Mouse (Mus musculus): Measurements from ENCODE around the gene Gm10644.

GRCm38 (mm10) chr8:83908583-83908982 lies 46.4 kb downstream of the Gm10644 start:
- TF ChIP-seq CTCF (IDR thresholded peaks at IDR 0.05; ENCODE audit: borderline replicate concordance, extremely low read depth, insufficient read depth, insufficient read length) (no peak), POLR2A (IDR thresholded peaks at IDR 0.05; ENCODE audit: borderline replicate concordance, extremely low read depth, insufficient read depth, insufficient read length, poor library complexity, severe bottlenecking) (no peak)
